Mouse (Mus musculus) brain, embryonic 18.5 days (tissue): Measurements from ENCODE around the gene Vmn1r44.
"Not testable (repeated sequence)": the region's sequence is repeated elsewhere in the genome, so short reads cannot be mapped to it uniquely, and the experiment has no call there.

Source experiments
- DNase-seq: peaks from one replicate; pipeline ENCODE4 v3.0.0-alpha.2; 2012; ENCODE audit warnings: low read depth, low spot score

Vmn1r44 gene

DNA sequence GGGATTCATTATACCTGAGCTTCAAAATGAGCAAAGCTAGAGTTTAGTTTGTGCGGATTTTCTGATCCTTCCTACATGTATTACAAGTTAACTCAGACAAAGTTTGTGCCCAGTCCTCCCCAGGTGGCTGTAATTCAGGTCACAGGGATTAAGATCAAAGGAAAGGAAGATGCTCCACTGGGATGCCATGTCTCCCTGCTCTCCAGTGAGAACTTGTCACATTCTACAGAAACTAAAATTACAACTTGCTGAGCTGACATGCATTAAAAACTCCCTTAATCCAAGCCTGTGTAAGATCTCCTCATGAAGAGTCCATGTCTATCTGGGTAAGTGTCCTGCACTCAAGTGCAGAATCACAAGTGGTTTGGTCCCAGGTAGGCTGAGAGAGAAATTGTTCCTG is at the start of gene Vmn1r44:
Gene Vmn1r44, plus strand, starts transcription at position 301 of the 400 bp plus-strand sequence.
- no peak for DNase-seq

GRCm38 (mm10) chr6:89857552-89857951 is 25.9 kb upstream of the Vmn1r44 start:
- DNase-seq: no peak

DNA sequence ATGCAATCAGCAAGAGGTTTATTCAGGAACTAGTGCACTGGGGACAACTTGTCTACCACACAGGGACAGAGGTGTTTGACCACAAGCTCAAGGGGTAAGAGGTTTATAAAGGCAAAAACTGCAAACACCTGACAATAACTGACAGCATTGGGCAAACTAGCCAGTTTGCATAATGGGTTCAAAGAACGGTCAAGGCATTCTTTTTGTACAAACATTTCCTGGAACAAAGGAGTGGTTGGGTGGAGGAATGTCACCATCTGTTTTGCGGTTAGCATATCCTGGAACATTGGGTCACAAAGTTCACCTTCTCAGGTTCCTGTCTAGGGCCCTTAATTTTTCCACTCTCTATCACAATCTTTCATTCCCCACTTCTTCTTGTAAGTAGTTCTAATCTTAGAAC is 23.6 kb upstream of the Vmn1r44 start:
- no peak for DNase-seq

DNA sequence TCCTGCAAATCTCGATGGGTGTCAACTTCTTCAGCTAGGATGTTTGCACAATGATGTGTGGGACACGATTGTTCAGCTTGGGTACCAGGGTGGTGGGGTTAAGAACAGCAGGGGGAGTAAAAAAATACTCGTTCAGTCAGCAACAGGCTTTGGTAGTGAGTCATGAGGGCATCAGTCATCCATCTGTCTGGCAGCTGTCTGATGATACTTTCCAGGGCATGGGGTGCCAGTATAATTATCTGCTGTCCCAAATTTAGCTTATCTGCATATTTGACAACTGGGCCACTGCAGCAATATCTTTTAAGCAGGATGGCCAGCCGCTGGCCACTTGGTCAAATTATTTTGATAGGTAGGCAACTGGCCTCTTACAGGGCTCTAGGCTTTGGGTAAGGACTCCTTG is 19.7 kb upstream of the Vmn1r44 start:
- no peak for DNase-seq

DNA sequence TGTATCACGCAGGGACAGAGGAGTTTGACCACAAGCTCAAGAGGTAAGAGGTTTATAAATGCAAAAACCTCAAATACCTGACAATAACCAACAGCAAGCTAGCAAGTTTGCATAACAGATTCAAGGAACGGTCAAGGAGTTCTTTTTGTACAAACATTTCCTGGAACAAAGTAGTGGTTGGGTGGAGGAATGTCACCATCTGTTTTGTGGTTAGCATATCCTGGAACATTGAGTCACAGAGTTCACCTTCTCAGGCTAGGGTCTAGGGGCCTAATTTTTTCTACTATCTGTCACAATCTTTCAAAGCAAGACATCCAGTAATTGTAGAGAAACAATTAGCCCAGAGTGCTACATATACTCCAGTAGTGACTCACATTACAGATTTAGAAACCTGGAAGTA is 16.2 kb upstream of the Vmn1r44 start:
- DNase-seq: no peak

DNA sequence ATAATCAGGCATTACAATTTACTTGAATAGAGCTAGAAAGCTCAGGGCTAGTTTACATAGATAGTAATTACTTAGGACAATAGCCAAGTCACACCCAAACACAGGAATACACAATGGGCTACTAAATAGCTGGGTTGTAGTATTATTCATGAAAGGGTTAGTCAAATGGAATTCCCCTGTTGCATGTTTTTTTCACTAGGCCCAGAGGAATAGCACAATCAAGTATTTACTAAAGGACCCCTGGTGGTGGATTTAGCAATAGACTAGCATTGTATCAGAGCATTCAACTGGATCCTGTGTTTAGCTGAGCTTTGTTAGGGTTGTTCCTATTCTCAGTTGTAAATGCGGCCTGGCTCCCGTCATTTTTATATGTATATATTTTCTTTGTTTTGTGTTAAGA is 15.5 kb upstream of the Vmn1r44 start:
- no peak for DNase-seq

DNA sequence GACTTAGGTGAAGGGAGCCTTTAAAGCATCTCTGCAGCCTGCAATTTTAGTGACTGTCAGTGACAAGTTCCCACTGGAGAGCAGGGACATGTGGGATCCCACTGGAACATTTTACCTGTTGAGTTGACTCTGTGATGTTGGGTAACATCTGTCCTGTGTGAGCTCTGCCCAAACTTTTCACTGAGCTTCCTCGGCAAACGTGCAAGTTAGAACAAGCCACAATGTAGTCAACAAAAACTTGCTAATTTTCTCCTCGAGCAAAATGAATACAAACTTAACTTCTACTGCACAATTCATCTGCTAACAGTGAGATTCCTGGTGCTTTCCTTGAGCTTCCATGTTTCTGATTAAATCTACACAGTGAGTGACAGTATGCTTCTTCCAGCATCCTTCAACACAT is 7.1 kb upstream of the Vmn1r44 start, which contains the start of the genes Vmn1r42 and Vmn1r43:
Gene Vmn1r42, minus strand, starts transcription at position 101 of the 400 bp plus-strand sequence.
Gene Vmn1r43, minus strand, starts transcription at position 101 of the 400 bp plus-strand sequence.
- not testable (repeated sequence) for DNase-seq

DNA sequence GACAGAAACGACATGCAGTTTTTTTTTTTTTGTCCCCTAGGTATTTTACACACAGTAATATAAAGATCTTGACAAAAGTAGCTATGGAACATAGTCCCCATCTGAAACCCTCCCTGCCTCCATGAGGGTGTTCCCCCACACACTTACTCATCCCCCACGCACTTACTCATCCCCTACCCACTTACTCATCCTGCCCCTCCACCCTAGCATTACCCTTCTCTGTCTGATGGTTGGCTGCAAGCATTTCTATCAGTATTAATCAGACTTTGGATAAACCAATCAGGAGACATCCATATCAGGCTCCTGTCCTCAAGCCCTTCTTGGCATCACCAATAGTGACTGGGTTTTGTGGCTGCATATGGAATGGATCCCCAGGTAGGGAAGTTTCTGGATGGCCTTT is 6.5 kb upstream of the Vmn1r44 start:
- DNase-seq: no peak

GRCm38 (mm10) chr6:89880867-89881266 is 2.6 kb upstream of the Vmn1r44 start:
- no peak for DNase-seq

- DNase-seq: no peak
Observed at GRCm38 (mm10) chr6:89883812-89884211, 352 bp downstream of the Vmn1r44 start.

DNA sequence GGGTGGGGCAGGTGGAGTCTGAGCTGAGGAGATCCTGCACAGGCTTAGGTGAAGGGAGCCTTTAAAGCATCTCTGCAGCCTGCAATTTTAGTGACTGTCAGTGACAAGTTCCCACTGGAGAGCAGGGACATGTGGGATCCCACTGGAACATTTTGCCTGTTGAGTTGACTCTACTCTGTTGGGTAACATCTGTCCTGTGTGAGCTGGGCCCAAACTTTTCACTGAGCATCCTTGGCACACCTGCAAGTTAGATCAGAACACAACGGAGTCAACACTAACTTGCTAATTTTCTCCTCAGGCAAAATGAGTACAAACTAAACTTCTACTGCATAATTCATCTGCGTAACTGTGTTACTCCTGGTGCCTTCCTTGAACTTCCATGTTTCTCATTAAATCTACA is 57.0 kb downstream of the Vmn1r44 start, which contains the start of gene Vmn1r45:
Gene Vmn1r45, minus strand, starts transcription at position 101 of the 400 bp plus-strand sequence.
- DNase-seq: not testable (repeated sequence)

DNA sequence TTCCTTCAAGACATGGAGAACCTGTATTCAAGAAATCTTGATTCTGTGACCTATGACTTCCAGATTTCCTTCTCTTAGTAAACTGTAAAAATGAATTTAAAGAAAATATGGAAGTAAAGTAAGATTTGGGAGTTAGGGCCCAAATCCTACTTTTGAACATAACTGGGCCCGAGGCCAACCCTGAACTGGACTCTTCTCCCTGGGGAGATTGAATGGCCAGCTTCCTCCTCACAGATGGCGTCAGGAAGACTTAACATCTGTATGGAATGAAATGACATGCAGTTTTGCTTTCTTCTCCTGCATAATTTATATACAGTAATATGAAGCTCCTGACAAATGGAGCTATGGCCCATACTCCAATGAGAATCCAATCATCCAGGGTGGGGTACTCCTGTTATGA is 57.5 kb downstream of the Vmn1r44 start:
- no peak for DNase-seq
